Mouse (Mus musculus) heart, embryonic 15.5 days (tissue): ENCODE data around the gene Serpinb1c. TPM values are rescaled to one million over a fixed set of nuclear protein-coding genes. Genes with fewer than 3 reads are reported as not detected.

Experiments used
- ATAC-seq: fragments of 200-750 bp; cut with Nextera tagmentation; replicated peaks from 2 replicates; pipeline ENCODE4 v1.8.0; 2017; ENCODE audit warnings: low read depth, moderate TSS enrichment; ENCODE audit not compliant: insufficient number of reproducible peaks, insufficient read depth, low FRiP score
- H3K27ac ChIP-seq: fragments of 300-500 bp; sonication (generic); 2 replicates; pipeline ENCODE4 v1.5.1; 2015; ENCODE audit warnings: mild to moderate bottlenecking, inconsistent platforms
- H3K27me3 ChIP-seq: fragments of 300-500 bp; sonication (generic); 2 replicates; pipeline ENCODE4 v1.6.1; 2015; ENCODE audit warnings: inconsistent platforms
- H3K36me3 ChIP-seq: fragments of 300-500 bp; sonication (generic); 2 replicates; pipeline ENCODE4 v1.6.1; 2015; ENCODE audit warnings: mild to moderate bottlenecking, inconsistent platforms
- H3K4me1 ChIP-seq: fragments of 300-500 bp; sonication (generic); replicated peaks from 2 replicates; pipeline ENCODE4 v1.6.1; 2015; ENCODE audit warnings: inconsistent platforms
- H3K4me2 ChIP-seq: fragments of 300-500 bp; sonication (generic); 2 replicates; pipeline ENCODE4 v1.6.1; 2015; ENCODE audit warnings: inconsistent platforms, mild to moderate bottlenecking, moderate library complexity
- H3K4me3 ChIP-seq: fragments of 300-500 bp; sonication (generic); 2 replicates; pipeline ENCODE4 v1.5.1; 2015; ENCODE audit warnings: mild to moderate bottlenecking, inconsistent platforms
- H3K9ac ChIP-seq: fragments of 300-500 bp; sonication (generic); 2 replicates; pipeline ENCODE4 v1.6.1; 2015; ENCODE audit warnings: mild to moderate bottlenecking, inconsistent platforms
- H3K9me3 ChIP-seq: fragments of 300-500 bp; sonication (generic); replicated peaks from 2 replicates; pipeline ENCODE4 v1.6.1; 2016; ENCODE audit warnings: inconsistent platforms
- WGBS: fragments of 180-500 bp; shearing (Covaris S2); methylation state at CpG from one replicate; pipeline ENCODE4 v1.1.7; 2015; ENCODE audit warnings: mixed read lengths; 5-methylcytosine and 5-hydroxymethylcytosine counted together
- polyA plus RNA-seq: library from polyadenylated mRNA; unstranded; fragments of >200 nt; fragmentation: Nextera tagmentation; extraction: Ambion mirVana; gene quantifications from 2 replicates; pipeline ENCODE4 v1.2.1, GENCODE M21; 2015

Gene Serpinb1c
- polyA plus RNA-seq, 1 experiment from 2014 or later, result 0.15 TPM

- Histone ChIP-seq H3K9me3 (no peaks in the 10 kb centered on the region), H3K4me3 (no peak overlapping the region), H3K9ac (no peak overlapping the region), H3K4me2 (no peak overlapping the region), H3K36me3 (no peaks in the 10 kb centered on the region), H3K27ac (no peak overlapping the region), H3K27me3 (no peaks in the 10 kb centered on the region), H3K4me1 (no peaks in the 10 kb centered on the region)
- no peak for ATAC-seq
- WGBS, result 22% methylated on average over 1 of the region's 1 CpGs
Measured at GRCm38 (mm10) chr13:32839314-32839713, 58.7 kb downstream of the Serpinb1c start.

GRCm38 (mm10) chr13:32834513-32834912 lies 63.5 kb downstream of the Serpinb1c start:
- Histone ChIP-seq H3K4me3 (no peak overlapping the region), H3K4me1 (no peaks in the 10 kb centered on the region), H3K36me3 (no peaks in the 10 kb centered on the region), H3K4me2 (no peak overlapping the region), H3K27me3 (no peaks in the 10 kb centered on the region), H3K9ac (no peak overlapping the region), H3K9me3 (no peaks in the 10 kb centered on the region), H3K27ac (no peak overlapping the region)
- WGBS, result 90% methylated on average over 5 of the region's 5 CpGs
- ATAC-seq, result no peak

DNA sequence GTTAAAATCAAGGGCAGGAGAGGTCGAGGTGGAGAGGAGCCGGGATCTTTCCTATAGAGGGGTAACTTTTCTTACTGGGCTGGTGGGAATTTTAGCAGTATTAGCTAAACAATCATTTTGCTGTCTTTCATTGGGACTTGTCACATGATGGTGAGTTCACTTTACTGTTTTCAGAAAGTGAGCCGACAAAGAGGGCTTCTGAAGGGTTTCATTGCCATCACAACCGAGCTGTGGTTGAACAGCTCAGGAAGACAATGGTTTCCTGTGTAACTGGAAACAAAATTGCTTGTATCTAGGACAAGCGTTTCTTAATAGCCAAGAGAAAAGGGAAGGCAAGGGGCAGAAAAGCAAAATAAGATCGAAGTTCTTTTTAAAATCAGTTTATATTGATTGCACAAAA lies 64.8 kb downstream of the Serpinb1c start:
- H3K27me3 ChIP-seq, result no peaks in the 10 kb centered on the region
- no peak overlapping the region for H3K4me3 ChIP-seq
- no peaks in the 10 kb centered on the region for H3K9me3 ChIP-seq
- no peak overlapping the region for H3K4me2 ChIP-seq
- ATAC-seq, result no peak
- H3K4me1 ChIP-seq, result no peaks in the 10 kb centered on the region
- no peak overlapping the region for H3K27ac ChIP-seq
- no peak overlapping the region for H3K9ac ChIP-seq
- no peaks in the 10 kb centered on the region for H3K36me3 ChIP-seq
- WGBS, result 58% methylated on average over 6 of the region's 6 CpGs

- no peak overlapping the region for H3K9ac ChIP-seq
- no peaks in the 10 kb centered on the region for H3K9me3 ChIP-seq
- H3K27me3 ChIP-seq, result no peaks in the 10 kb centered on the region
- H3K4me2 ChIP-seq, result no peak overlapping the region
- H3K4me3 ChIP-seq, result no peak overlapping the region
- WGBS, result 64% methylated on average over 3 of the region's 3 CpGs
- no peaks in the 10 kb centered on the region for H3K4me1 ChIP-seq
- no peaks in the 10 kb centered on the region for H3K36me3 ChIP-seq
- no peak for ATAC-seq
- no peak overlapping the region for H3K27ac ChIP-seq
Measured at GRCm38 (mm10) chr13:32832776-32833175, 65.2 kb downstream of the Serpinb1c start.

DNA sequence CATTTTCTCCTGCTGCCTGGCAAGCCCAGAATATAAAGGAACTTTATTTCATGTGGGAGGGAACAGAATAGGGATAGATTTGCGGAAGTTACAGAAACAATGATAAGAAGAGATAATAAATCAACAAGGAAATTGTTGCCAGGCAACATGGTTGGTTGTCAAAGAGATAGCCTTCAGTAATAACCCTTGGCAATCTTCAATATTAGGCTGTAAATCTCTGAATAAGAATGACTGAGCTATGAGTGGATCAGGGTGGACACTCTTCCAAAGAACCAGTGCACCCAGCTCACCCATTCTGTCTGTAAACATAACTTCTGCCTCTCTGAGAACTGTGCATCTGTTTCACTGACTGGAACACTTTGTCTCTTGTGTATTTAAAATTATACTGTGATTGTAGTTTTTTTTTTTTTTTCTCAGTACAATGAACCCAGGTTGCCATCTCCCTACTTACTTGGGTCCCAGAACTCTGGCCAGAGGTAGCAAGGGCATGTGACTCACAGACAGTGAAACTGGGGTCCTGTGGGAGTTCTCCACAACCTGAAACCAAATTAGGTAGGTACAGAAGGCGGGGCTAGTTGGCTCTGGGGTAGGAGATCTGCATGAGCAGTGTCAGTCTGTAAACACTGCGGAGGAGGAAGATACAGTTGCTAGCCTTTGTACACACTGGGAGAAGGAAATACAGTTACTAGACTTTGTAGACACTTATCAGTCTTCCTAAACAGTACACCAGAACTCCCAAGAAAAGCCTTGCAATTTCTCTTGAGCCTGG lies 66.3 kb downstream of the Serpinb1c start:
- Histone ChIP-seq H3K9me3 (no peaks in the 10 kb centered on the region), H3K27ac (no peak overlapping the region), H3K9ac (no peak overlapping the region), H3K4me3 (no peak overlapping the region), H3K36me3 (no peaks in the 10 kb centered on the region), H3K4me1 (no peaks in the 10 kb centered on the region), H3K27me3 (no peaks in the 10 kb centered on the region), H3K4me2 (no peak overlapping the region)
- ATAC-seq, result no peak
- 70% methylated on average over 3 of the region's 3 CpGs for WGBS

Other genes with a start within 250 kb of the Serpinb1c start
- gene Mylk4, start 114.3 kb downstream of the Serpinb1c start, polyA plus RNA-seq, result 0.76 and 1.1 TPM in 2 replicates
- gene Wrnip1, start 96.2 kb downstream of the Serpinb1c start, polyA plus RNA-seq, result 22.2 and 28.0 TPM in 2 replicates
- not detected in 2 replicates for gene D930007J09Rik, start 95.4 kb downstream of the Serpinb1c start, polyA plus RNA-seq
- 11.5 and 13.9 TPM in 2 replicates for gene Serpinb1a, start 47.0 kb downstream of the Serpinb1c start, polyA plus RNA-seq
- gene Serpinb6b, start 67.0 kb upstream of the Serpinb1c start, polyA plus RNA-seq, result 20.0 and 20.6 TPM in 2 replicates
- 8.3 and 9.1 TPM in 2 replicates for gene Serpinb9, start 105.0 kb upstream of the Serpinb1c start, polyA plus RNA-seq
- 0.33 and 0.52 TPM in 2 replicates for gene Serpinb9b, start 129.2 kb upstream of the Serpinb1c start, polyA plus RNA-seq
- gene Serpinb1b, start 180.4 kb upstream of the Serpinb1c start, polyA plus RNA-seq, result 0.10 and 0.14 TPM in 2 replicates